In the genomic region with DNA sequence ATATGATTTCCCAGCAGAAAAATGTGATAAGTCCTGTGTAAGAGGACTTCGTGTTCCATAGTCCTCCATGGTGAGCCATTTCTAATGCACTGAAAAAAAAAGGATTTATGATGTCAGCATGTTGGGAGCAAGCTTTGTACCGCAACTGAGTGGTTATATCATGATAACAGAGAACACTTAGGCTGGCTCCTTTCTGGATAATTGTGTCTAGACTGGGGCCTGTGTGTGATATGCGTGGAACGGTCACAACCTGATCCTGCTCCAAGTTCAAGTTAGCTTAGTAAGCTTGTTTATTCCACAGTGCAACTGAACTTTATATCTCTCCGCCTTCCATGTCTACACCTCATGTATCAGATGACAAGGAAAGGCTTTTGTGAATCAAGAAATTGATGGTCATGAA, we compare ENCODE assay signal across 16 mouse cellular contexts.
"Had no signal": no experiment of that assay in that cellular context is flagged by ENCODE, and none has a peak within 500 bp of the region (broad histone marks: within the 10 kb centered on the region; RNA-seq: fewer than 3 reads in every experiment).

No protein-coding gene starts in this region.

- DNase-seq: retina, postnatal 1 day; right cerebral cortex, adult 18-20 months; right cerebral cortex, postnatal 14 days; right cerebral cortex, postnatal 25 days; right cerebral cortex, postnatal 4 days; spleen, adult 18-20 months; thymus, adult 18-20 months; thymus, adult 2 months; thymus, postnatal 14 days; thymus, postnatal 25 days; thymus, postnatal 36 days; thymus, postnatal 4 days had no signal

- H3K4me3 ChIP-seq: neural tube, embryonic 13.5 days; neural tube, embryonic 15.5 days; stomach, embryonic 15.5 days had no signal

- H3K4me2 ChIP-seq: neural tube, embryonic 13.5 days; neural tube, embryonic 15.5 days; stomach, embryonic 15.5 days had no signal

- H3K27me3 ChIP-seq: neural tube, embryonic 13.5 days; neural tube, embryonic 15.5 days; stomach, embryonic 15.5 days had no signal

- H3K4me1 ChIP-seq: neural tube, embryonic 15.5 days; stomach, embryonic 15.5 days had no signal

- H3K9ac ChIP-seq: neural tube, embryonic 13.5 days; neural tube, embryonic 15.5 days; stomach, embryonic 15.5 days had no signal

- H3K27ac ChIP-seq: neural tube, embryonic 13.5 days; neural tube, embryonic 15.5 days; stomach, embryonic 15.5 days; stomach, postnatal 0 days had no signal

- H3K36me3 ChIP-seq: neural tube, embryonic 13.5 days; neural tube, embryonic 15.5 days; stomach, embryonic 15.5 days had no signal

- H3K9me3 ChIP-seq: neural tube, embryonic 13.5 days; neural tube, embryonic 15.5 days; stomach, embryonic 15.5 days had no signal
